Mouse (Mus musculus) forebrain, embryonic 15.5 days (tissue): ENCODE results near the gene Tnfrsf12a. TPM values are rescaled to one million over a fixed set of nuclear protein-coding genes. Genes with fewer than 3 reads are reported as not detected.

ENCODE experiments used
- ATAC-seq: fragments of 200-750 bp; cut with Nextera tagmentation; replicated peaks from 2 replicates; pipeline ENCODE4 v1.8.0; 2017; ENCODE audit warnings: mild to moderate bottlenecking, moderate TSS enrichment, moderate library complexity
- H3K27ac ChIP-seq: fragments of 300-500 bp; sonication (generic); replicated peaks from 2 replicates; pipeline ENCODE4 v1.5.1; 2015; ENCODE audit warnings: mild to moderate bottlenecking, inconsistent platforms
- H3K27me3 ChIP-seq: fragments of 300-500 bp; sonication (generic); 2 replicates; pipeline ENCODE4 v1.6.1; 2015; ENCODE audit warnings: inconsistent platforms
- H3K36me3 ChIP-seq: fragments of 300-500 bp; sonication (generic); 2 replicates; pipeline ENCODE4 v1.6.1; 2015; ENCODE audit warnings: mild to moderate bottlenecking, inconsistent platforms
- H3K4me1 ChIP-seq: fragments of 300-500 bp; sonication (generic); 2 replicates; pipeline ENCODE4 v1.6.1; 2015; ENCODE audit warnings: inconsistent platforms
- H3K4me2 ChIP-seq: fragments of 300-500 bp; sonication (generic); replicated peaks from 2 replicates; pipeline ENCODE4 v1.6.1; 2015; ENCODE audit warnings: mild to moderate bottlenecking, inconsistent platforms
- H3K4me3 ChIP-seq: fragments of 300-500 bp; sonication (generic); 2 replicates; pipeline ENCODE4 v1.5.1; 2015; ENCODE audit warnings: mild to moderate bottlenecking, inconsistent platforms
- H3K9ac ChIP-seq: fragments of 300-500 bp; sonication (generic); replicated peaks from 2 replicates; pipeline ENCODE4 v1.6.1; 2015; ENCODE audit warnings: mild to moderate bottlenecking, inconsistent platforms
- H3K9me3 ChIP-seq: fragments of 300-500 bp; sonication (generic); 2 replicates; pipeline ENCODE4 v1.6.1; 2016; ENCODE audit warnings: inconsistent platforms
- WGBS: fragments of 180-500 bp; shearing (Covaris S2); methylation state at CpG from one replicate; pipeline ENCODE4 v1.1.7; 2015; ENCODE audit warnings: mixed read lengths; 5-methylcytosine and 5-hydroxymethylcytosine counted together
- polyA plus RNA-seq: library from polyadenylated mRNA; unstranded; fragments of >200 nt; fragmentation: Nextera tagmentation; extraction: Ambion mirVana; gene quantifications from 2 replicates; pipeline ENCODE4 v1.2.1, GENCODE M21; 2015

Gene Tnfrsf12a
- polyA plus RNA-seq, 1 experiment from 2014 or later = 3.6 TPM

GRCm38 (mm10) chr17:23700079-23700478 lies 22.8 kb upstream of the Tnfrsf12a start:
- no peak overlapping the region for H3K27ac ChIP-seq
- H3K4me2 ChIP-seq = peak overlapping the region; percentile 100
- no peaks in the 10 kb centered on the region for H3K9me3 ChIP-seq
- WGBS = 0% methylated on average over 28 of the region's 28 CpGs
- H3K9ac ChIP-seq = peak overlapping the region; percentile 59
- H3K4me1 ChIP-seq = peaks cover 9% of the 10 kb centered on the region
- peaks cover 28% of the 10 kb centered on the region for H3K27me3 ChIP-seq
- H3K4me3 ChIP-seq = peak overlapping the region; percentile 86
- ATAC-seq = peak; percentile 97
- H3K36me3 ChIP-seq = no peaks in the 10 kb centered on the region

- Histone ChIP-seq H3K4me3 (peak overlapping the region; percentile 86), H3K27me3 (peaks cover 28% of the 10 kb centered on the region), H3K4me2 (peak overlapping the region; percentile 100), H3K9ac (peak overlapping the region; percentile 59), H3K36me3 (no peaks in the 10 kb centered on the region), H3K4me1 (peaks cover 9% of the 10 kb centered on the region), H3K9me3 (no peaks in the 10 kb centered on the region), H3K27ac (no peak overlapping the region)
- ATAC-seq = peak; percentile 72
- WGBS = under 1% methylated on average over 96 of the region's 101 CpGs
Observed at GRCm38 (mm10) chr17:23699131-23700077, 22.1 kb upstream of the Tnfrsf12a start.

- Histone ChIP-seq H3K27ac (no peak overlapping the region), H3K4me3 (no peak overlapping the region), H3K4me2 (no peak overlapping the region), H3K4me1 (peaks cover 9% of the 10 kb centered on the region), H3K9ac (no peak overlapping the region), H3K9me3 (no peaks in the 10 kb centered on the region), H3K36me3 (no peaks in the 10 kb centered on the region), H3K27me3 (peaks cover 24% of the 10 kb centered on the region)
- no peak for ATAC-seq
- WGBS = 8% methylated on average over 3 of the region's 3 CpGs
Observed at GRCm38 (mm10) chr17:23695801-23696200, 18.5 kb upstream of the Tnfrsf12a start.

- WGBS = 48% methylated on average over 1 of the region's 1 CpGs
- Histone ChIP-seq H3K9ac (no peak overlapping the region), H3K4me1 (peaks cover 6% of the 10 kb centered on the region), H3K4me2 (no peak overlapping the region), H3K27ac (no peak overlapping the region), H3K9me3 (no peaks in the 10 kb centered on the region), H3K4me3 (no peak overlapping the region), H3K27me3 (peaks cover 18% of the 10 kb centered on the region), H3K36me3 (no peaks in the 10 kb centered on the region)
- no peak for ATAC-seq
Observed at GRCm38 (mm10) chr17:23694491-23694890, 17.2 kb upstream of the Tnfrsf12a start.

- Histone ChIP-seq H3K27ac (no peak within 1 kb of the TSS), H3K9ac (no peak within 1 kb of the TSS), H3K4me1 (peaks cover 13% of the 10 kb centered on the region), H3K27me3 (peaks cover 36% of the 10 kb centered on the region), H3K4me3 (no peak within 1 kb of the TSS), H3K36me3 (no peaks in the 10 kb centered on the region), H3K9me3 (no peaks in the 10 kb centered on the region), H3K4me2 (no peak within 1 kb of the TSS)
- no peak for ATAC-seq
- WGBS = 11% methylated on average over 15 of the region's 15 CpGs
Observed at GRCm38 (mm10) chr17:23683856-23684672, 6.8 kb upstream of the Tnfrsf12a start, which contains the start of gene Cldn9. Cldn9 (minus strand) TSS chr17:23684026.

- H3K36me3 ChIP-seq = no peaks in the 10 kb centered on the region
- 28% methylated on average over 15 of the region's 15 CpGs for WGBS
- H3K27ac ChIP-seq = no peak overlapping the region
- no peak for ATAC-seq
- H3K4me2 ChIP-seq = no peak overlapping the region
- peaks cover 44% of the 10 kb centered on the region for H3K27me3 ChIP-seq
- no peak overlapping the region for H3K4me3 ChIP-seq
- H3K9ac ChIP-seq = no peak overlapping the region
- H3K4me1 ChIP-seq = peaks cover 13% of the 10 kb centered on the region
- no peaks in the 10 kb centered on the region for H3K9me3 ChIP-seq
Observed at GRCm38 (mm10) chr17:23683226-23683625, 6.0 kb upstream of the Tnfrsf12a start.

GRCm38 (mm10) chr17:23682530-23682929 lies 5.3 kb upstream of the Tnfrsf12a start:
- no peak overlapping the region for H3K4me3 ChIP-seq
- 68% methylated on average over 3 of the region's 3 CpGs for WGBS
- no peaks in the 10 kb centered on the region for H3K9me3 ChIP-seq
- H3K4me1 ChIP-seq = peaks cover 14% of the 10 kb centered on the region
- no peaks in the 10 kb centered on the region for H3K36me3 ChIP-seq
- no peak overlapping the region for H3K27ac ChIP-seq
- H3K9ac ChIP-seq = no peak overlapping the region
- no peak overlapping the region for H3K4me2 ChIP-seq
- peaks cover 44% of the 10 kb centered on the region for H3K27me3 ChIP-seq
- no peak for ATAC-seq

GRCm38 (mm10) chr17:23682092-23682491 lies 4.8 kb upstream of the Tnfrsf12a start:
- Histone ChIP-seq H3K4me2 (no peak overlapping the region), H3K27ac (no peak overlapping the region), H3K36me3 (no peaks in the 10 kb centered on the region), H3K4me3 (no peak overlapping the region), H3K4me1 (peaks cover 16% of the 10 kb centered on the region), H3K9me3 (no peaks in the 10 kb centered on the region), H3K27me3 (peaks cover 44% of the 10 kb centered on the region), H3K9ac (no peak overlapping the region)
- 68% methylated on average over 4 of the region's 4 CpGs for WGBS
- no peak for ATAC-seq

GRCm38 (mm10) chr17:23681086-23681485 lies 3.8 kb upstream of the Tnfrsf12a start:
- 78% methylated on average over 10 of the region's 10 CpGs for WGBS
- Histone ChIP-seq H3K4me2 (no peak overlapping the region), H3K27me3 (peaks cover 47% of the 10 kb centered on the region), H3K27ac (no peak overlapping the region), H3K4me1 (peaks cover 26% of the 10 kb centered on the region), H3K9me3 (no peaks in the 10 kb centered on the region), H3K9ac (no peak overlapping the region), H3K4me3 (no peak overlapping the region), H3K36me3 (no peaks in the 10 kb centered on the region)
- no peak for ATAC-seq

GRCm38 (mm10) chr17:23680336-23680735 lies 3.1 kb upstream of the Tnfrsf12a start:
- Histone ChIP-seq H3K36me3 (no peaks in the 10 kb centered on the region), H3K27me3 (peaks cover 54% of the 10 kb centered on the region), H3K9me3 (no peaks in the 10 kb centered on the region), H3K27ac (no peak overlapping the region), H3K4me2 (no peak overlapping the region), H3K4me1 (peaks cover 34% of the 10 kb centered on the region), H3K9ac (no peak overlapping the region), H3K4me3 (no peak overlapping the region)
- 82% methylated on average over 9 of the region's 9 CpGs for WGBS
- no peak for ATAC-seq

GRCm38 (mm10) chr17:23679127-23679835 lies 2.0 kb upstream of the Tnfrsf12a start, which contains the start of gene Cldn6:
Cldn6 (plus strand) TSS chr17:23679249.
- peaks cover 55% of the 10 kb centered on the region for H3K27me3 ChIP-seq
- no peak within 1 kb of the TSS for H3K27ac ChIP-seq
- ATAC-seq = no peak
- H3K9ac ChIP-seq = no peak within 1 kb of the TSS
- 3% methylated on average over 38 of the region's 38 CpGs for WGBS
- 0 out of 2 replicates have a peak within 1 kb of the TSS, but pooled peaks have one; percentile 8 for H3K4me3 ChIP-seq
- H3K4me2 ChIP-seq = peak within 1 kb of the TSS; percentile 21; the same call in 1 of the 2 replicates
- no peaks in the 10 kb centered on the region for H3K36me3 ChIP-seq
- H3K4me1 ChIP-seq = peaks cover 43% of the 10 kb centered on the region
- H3K9me3 ChIP-seq = no peaks in the 10 kb centered on the region
